In genomic region chr9:61295001-61295400, GRCm38 (mm10) we compare ENCODE assay signal across 20 mouse cellular contexts.
A peak's percentile ranks its signal among the peaks of the same experiment; 100 is the strongest.
DNase-seq lines count a peak whose midpoint lies in the region; ATAC-seq and TF ChIP-seq lines count a peak whose summit lies in the region.
"Had no signal": no experiment of that assay in that cellular context is flagged by ENCODE, and none has a peak within 500 bp of the region (broad histone marks: within the 10 kb centered on the region; RNA-seq: fewer than 3 reads in every experiment).

No protein-coding gene starts in this region.

- 64% methylated on average over 4 of the region's 5 CpGs for WGBS in kidney, adult 2 months
- 78% methylated on average over 5 of the region's 5 CpGs for WGBS in kidney, embryonic 15.5 days

- peaks cover 18% of the 10 kb centered on the region; the same call in 1 of the 2 replicates for H3K4me1 ChIP-seq in kidney, adult 2 months (ENCODE audit: control insufficient read depth, insufficient read depth, low read length)
- H3K4me1 ChIP-seq in kidney, embryonic 15.5 days = peaks cover 5% of the 10 kb centered on the region
- peaks cover 44% of the 10 kb centered on the region for H3K4me1 ChIP-seq in brown adipose tissue, adult 24 weeks (ENCODE audit: control insufficient read depth, insufficient read depth, insufficient read length, low read length)
- H3K4me1 ChIP-seq: heart, embryonic 12.5 days had no signal

- H3K9ac ChIP-seq in kidney, embryonic 15.5 days = no peak overlapping the region
- H3K9ac ChIP-seq: embryonic facial prominence, embryonic 15.5 days; heart, embryonic 12.5 days; hindbrain, embryonic 15.5 days had no signal

- H3K4me2 ChIP-seq in kidney, embryonic 15.5 days = no peak overlapping the region
- H3K4me2 ChIP-seq: embryonic facial prominence, embryonic 15.5 days; heart, embryonic 12.5 days; hindbrain, embryonic 15.5 days had no signal

- ATAC-seq in kidney, embryonic 15.5 days (replicated peaks; ENCODE audit: low FRiP score) = no peak
- ATAC-seq: activated CD4-positive, CD25-positive, alpha-beta regulatory T cell, adult 4 months; forebrain, embryonic 16.5 days; intestine, embryonic 16.5 days; Patski had no signal

- no peaks in the 10 kb centered on the region for H3K36me3 ChIP-seq in kidney, adult 2 months (ENCODE audit: control insufficient read depth, insufficient read depth, low read length)
- H3K36me3 ChIP-seq in kidney, embryonic 15.5 days = no peaks in the 10 kb centered on the region
- H3K36me3 ChIP-seq: embryonic facial prominence, embryonic 15.5 days; heart, embryonic 12.5 days; hindbrain, embryonic 10.5 days; hindbrain, embryonic 15.5 days had no signal

- H3K27me3 ChIP-seq in kidney, adult 2 months (replicated peaks; ENCODE audit: control insufficient read depth, insufficient read depth, low read length) = no peaks in the 10 kb centered on the region
- 0 out of 2 replicates have a peak, but pooled peaks cover 3% of the 10 kb centered on the region for H3K27me3 ChIP-seq in kidney, embryonic 15.5 days
- H3K27me3 ChIP-seq: CH12.LX; hindbrain, embryonic 15.5 days; Patski had no signal

- peak; percentile 73 for DNase-seq in adrenal gland, postnatal 10 days
- DNase-seq in adrenal gland, adult 18-20 months (ENCODE audit: low spot score in 2 of 2) = no peak
- peak; percentile 53 for DNase-seq in kidney, adult 2 months
- DNase-seq in 3134 (ENCODE audit: extremely low read depth, insufficient read length, low spot score) = peak; percentile 22
- no peak for DNase-seq in yolk sac, embryonic 10.5 days (ENCODE audit: low spot score)
- DNase-seq: cerebellum, adult 2 months; embryo, embryonic 11 days; gastrocnemius, postnatal 14 days had no signal

- no peak for TF ChIP-seq POLR2A in kidney, adult 2 months (IDR thresholded peaks at IDR 0.05; ENCODE audit: low read depth, low read length)

- TF ChIP-seq CTCF in kidney, adult 2 months (conservative IDR thresholded peaks at IDR 0.05; ENCODE audit: insufficient read depth, insufficient read length, low read depth, low read length) = no peak

- no peaks in the 10 kb centered on the region for H3K9me3 ChIP-seq in kidney, embryonic 15.5 days (replicated peaks)
- H3K9me3 ChIP-seq: embryonic facial prominence, embryonic 15.5 days; heart, embryonic 12.5 days; hindbrain, embryonic 10.5 days; hindbrain, embryonic 15.5 days had no signal

- no peak overlapping the region for H3K4me3 ChIP-seq in kidney, adult 2 months (ENCODE audit: insufficient read depth, low read depth, low read length)
- H3K4me3 ChIP-seq in kidney, embryonic 15.5 days (replicated peaks) = no peak overlapping the region
- no peak overlapping the region for H3K4me3 ChIP-seq in brown adipose tissue, adult 24 weeks (ENCODE audit: insufficient read depth, low read depth, low read length)
- H3K4me3 ChIP-seq: embryonic facial prominence, embryonic 15.5 days; erythroblast, embryonic 14.5 days; heart, embryonic 12.5 days; hindbrain, embryonic 10.5 days; hindbrain, embryonic 15.5 days had no signal

- no peak overlapping the region for H3K27ac ChIP-seq in kidney, adult 2 months (ENCODE audit: insufficient read depth, low read depth, low read length)
- no peak overlapping the region for H3K27ac ChIP-seq in kidney, embryonic 15.5 days
- peak overlapping the region; percentile 60 for H3K27ac ChIP-seq in brown adipose tissue, adult 24 weeks (replicated peaks; ENCODE audit: low read depth, low read length)
- H3K27ac ChIP-seq: embryonic facial prominence, embryonic 15.5 days; hindbrain, embryonic 10.5 days; hindbrain, embryonic 15.5 days had no signal

Comparison
In these comparisons a context has a peak if more than half of its experiments do, and no peak if none do; other contexts are left out.
1. DNase-seq: peak in adrenal gland, postnatal 10 days (single experiment), kidney, adult 2 months (single experiment) and 3134 (single experiment); none in adrenal gland, adult 18-20 months (0 of 2) and yolk sac, embryonic 10.5 days (single experiment).